Mouse (Mus musculus) right cerebral cortex, adult 2 months (tissue): Measurements from ENCODE around the gene Ppp1r1b.

Source experiments
- DNase-seq, 2 experiments: peaks; one replicate each; pipeline ENCODE4 v3.0.0; 2021 to 2022; ENCODE audit warnings: low spot score in 2 of 2

Gene Ppp1r1b

DNA sequence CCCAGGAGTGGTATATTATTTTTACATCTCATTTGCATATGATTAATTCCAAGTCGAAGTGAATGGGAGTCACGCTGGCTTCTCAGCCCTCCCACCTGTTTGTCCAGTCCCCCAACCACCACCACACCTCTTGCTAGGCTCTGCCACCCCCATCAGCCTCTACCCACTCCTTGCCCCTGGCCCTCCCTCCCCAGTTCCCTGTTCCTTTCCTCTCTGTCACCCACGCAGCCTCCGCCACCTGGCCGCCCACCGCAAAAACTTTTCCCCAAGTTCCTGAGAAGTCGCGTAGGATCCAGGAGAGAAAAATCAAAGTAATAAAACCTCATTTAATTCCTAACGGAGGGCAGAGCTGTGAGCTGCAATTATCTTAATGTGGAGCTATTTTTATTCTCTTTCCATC is 2.0 kb upstream of the Ppp1r1b start:
- DNase-seq = peak; percentile 56 to 74

DNA sequence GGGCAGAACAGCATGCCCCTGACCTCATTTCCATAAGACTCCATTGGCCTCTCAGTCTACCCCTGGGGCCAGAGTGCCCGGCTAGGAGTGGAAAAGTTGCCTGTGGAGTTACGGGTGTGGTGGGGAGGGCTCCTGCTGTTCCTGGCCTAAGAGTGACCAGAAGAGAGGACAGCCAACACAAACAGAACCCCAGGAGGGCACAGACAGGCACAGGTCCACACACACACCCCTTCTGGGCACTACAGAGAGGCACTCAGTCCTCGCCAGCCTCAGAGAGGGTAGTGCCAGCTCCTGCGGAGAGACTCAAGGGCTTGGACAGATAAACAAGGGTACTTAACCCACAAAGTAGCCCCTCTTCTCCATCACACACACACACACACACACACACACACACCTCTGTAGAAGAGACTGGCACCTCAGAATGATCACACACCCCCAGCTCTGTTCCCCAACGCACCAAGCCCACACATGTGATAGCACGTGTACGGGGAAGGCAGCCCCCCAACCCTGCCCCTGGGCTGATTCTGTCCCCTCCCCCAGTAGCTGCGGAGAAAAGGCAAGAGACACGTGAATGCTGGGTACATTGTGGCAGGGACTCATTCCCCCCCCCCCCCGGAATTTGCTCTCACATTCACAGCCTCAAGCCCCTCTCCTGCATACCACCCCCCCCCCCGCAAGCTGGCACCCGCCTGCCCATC is 670 bp upstream of the Ppp1r1b start:
- DNase-seq = no peak

DNA sequence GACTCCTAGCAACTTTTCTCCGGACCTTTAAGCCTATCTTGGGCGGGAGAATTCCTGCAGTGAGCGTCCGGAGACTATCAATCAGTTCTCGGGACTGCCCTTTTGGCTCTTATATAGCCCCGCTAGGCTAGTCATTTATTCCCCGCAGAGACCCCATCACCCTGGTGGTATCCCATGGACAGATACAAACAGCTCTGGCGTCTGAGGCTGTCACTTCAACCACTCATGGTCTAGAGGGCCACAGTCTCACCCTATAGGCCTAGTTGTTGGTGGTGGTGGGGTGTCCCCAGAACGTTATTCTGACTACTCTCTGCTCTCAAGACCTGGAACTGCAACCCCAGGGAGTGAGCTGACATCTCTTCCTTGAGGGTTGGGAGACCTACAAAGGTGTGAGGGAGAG is 1.1 kb downstream of the Ppp1r1b start:
- no peak for DNase-seq

DNA sequence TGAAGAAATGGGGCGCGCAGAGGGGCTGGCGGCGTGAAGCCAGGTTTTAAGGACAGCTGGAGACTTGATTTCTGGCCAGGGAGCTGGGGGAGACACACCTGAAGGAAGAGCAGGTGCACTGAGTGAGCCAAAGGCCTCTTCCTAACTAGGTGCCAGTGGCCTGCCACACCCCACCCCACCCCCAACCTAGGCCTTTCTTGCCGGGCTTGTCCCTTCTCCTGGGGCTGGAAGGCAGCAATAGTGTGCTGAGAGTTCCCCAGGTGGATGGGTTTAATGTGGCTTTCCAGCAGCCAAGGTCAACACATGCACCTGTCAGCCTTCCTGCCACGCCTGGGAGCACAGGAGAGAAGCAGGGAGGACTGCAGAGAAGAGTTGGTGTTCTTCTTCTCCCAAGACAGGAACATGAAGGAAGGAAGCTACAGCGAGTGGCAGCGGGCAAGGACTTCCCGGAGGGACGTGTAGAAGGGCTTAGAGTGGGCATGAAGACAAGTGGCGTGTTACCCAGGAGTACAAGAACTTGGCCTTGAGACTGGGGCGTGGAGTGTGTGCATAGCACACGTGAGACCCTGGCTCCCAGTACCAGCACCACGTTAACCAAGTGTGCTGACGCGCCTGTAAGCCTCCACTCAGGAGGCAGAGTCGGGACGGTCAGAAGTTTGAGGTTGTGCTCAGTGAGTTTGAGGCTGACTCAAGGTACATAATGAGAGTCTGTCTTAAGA is 4.2 kb downstream of the Ppp1r1b start:
- no peak for DNase-seq

DNA sequence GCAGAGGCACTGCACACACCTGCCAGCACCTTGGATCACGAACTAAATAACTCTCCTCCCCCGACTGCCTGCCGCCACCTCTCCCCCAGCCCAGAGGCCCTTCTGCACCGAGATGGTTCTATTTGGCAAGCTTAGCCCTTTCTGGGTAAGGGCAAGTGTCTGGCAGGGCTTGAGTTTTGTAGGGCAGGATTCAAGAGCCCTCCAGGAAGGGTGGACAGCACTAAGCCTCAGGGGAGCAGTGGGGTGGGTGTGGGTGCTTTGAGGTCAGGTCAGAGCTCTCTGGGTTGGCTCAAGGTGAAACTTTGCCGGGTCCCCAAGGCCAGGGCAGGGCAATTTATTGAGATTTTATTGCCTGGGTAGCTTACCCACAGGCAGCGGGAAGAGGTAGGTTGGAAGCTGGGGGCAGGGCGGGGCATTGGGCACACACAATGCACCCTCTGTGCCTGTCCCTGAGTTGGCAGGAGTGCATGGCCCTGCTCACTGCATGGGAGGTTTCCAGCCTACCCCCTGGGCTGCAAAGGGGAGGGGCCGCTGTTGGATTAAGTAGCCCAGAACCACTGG is 5.5 kb downstream of the Ppp1r1b start:
- DNase-seq = peak in 1 of 2 experiments; percentile 53

DNA sequence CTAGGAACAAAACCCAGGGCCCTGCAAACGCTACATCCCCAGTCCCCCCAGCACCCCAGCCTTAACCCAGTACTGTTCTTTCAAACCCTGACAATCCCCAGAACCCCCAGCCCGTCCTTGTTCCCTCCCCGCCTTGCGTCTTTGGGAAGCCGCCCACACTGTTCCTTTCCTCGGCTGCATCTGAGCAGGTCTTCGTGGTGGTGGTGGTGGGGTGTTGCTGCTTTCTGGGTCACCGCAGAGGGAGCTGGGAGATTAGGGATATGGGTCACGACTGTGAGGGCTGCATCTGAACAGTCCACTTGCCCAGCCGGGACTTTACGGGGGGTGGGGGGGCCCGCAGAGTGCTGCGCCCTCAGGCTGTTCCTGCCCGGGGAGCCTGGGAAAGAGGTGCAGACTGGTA is 6.2 kb downstream of the Ppp1r1b start:
- peak; percentile 58 to 67 for DNase-seq

DNA sequence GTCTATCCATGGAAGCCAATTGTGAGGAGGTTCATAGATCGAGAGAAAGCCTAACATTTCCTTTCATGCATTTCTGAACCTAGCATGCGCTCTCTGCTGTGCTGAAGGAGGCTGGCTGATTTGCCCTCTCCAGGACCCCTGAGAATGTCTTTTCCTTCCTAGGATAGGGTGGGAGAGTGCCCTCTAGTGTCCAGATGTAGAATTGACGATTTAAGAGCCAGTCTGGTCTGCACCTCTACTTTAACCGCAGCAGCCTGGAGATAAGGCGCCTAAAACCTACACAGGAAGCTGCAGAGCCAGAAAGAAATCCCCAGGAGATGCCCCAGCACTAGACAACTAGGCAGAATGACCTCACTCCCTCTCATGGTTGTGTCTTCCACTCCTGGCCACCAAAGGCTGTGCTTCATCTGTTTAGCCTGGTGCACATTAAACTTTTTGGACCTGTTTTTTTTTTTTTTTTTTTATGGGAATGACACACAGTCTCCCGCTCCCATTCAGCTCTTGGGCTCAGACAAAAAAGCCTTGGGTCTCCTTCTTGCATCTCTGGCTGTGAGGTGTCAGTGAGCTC is 7.6 kb downstream of the Ppp1r1b start:
- DNase-seq = peak in 1 of 2 experiments; percentile 70

DNA sequence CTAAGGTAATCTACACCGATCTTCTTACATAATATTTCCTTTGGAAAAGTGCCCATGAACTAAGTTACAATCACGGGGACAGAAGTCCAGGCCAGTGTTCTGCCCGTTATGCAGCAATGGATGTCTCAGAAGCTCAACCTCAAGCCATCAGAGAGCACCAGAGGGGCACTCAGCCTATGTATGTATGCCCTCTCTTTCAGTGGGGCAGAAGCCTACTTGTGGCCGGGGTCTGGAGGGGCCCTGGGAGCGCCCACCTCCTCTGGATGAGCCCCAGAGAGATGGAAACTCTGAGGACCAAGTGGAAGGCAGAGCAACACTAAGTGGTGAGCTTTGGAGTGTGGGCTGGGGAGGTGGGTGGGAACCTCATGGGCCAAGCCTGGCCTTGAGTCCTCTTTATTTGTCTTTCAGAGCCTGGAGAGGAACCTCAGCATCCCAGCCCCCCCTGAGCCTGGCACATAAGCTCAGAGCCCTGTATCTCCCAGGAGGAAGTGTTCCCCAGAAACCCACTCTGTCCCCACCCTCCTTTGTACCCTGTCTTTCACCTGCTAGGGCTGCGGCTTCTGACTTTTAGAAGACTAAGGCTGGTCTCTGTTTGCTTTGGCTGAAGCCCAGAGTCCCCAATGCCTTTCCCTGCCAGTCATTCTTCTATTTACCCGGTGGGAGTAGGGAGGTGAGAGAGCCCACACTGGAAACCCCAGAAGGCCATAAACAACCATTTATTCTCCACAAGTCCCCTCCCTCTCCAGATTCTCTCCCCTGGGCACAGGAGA is 8.6 kb downstream of the Ppp1r1b start:
- DNase-seq = no peak

DNA sequence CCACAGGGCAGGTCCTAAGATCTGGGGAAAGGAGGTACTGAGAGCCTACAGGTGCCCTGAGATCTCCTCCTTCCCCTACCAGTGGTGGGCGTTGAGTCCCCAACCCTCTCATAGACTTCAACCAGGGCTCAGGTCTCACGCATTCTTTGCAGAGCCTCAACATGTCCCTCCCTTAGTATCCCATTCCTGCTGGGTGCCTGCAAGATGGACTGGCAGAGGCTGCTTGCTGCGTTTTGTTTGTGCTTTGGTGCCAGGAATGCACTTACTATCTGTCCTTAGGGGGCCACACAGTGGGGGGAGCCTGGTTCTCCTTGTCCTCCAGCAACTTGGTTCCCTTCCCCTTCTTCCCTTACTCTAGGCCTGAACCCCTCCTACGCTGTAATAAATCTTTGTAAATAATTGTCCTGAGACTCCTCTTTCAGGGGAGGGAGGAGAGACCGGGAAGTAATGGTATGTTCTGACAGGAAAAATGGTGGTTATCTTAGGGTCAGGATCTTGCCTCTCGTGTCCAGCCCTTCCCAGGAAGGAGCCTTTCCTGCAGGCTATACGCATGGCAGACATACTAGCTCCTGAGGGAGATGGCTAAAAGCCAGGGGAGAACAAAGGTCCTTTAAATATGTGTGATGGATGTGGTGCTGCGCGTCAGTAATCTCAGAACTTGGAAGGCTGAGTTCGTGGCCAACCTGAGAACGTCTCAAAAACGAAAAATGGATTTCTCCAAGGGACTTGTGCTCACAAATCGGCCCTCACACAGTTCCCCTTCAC is 9.4 kb downstream of the Ppp1r1b start:
- no peak for DNase-seq

DNA sequence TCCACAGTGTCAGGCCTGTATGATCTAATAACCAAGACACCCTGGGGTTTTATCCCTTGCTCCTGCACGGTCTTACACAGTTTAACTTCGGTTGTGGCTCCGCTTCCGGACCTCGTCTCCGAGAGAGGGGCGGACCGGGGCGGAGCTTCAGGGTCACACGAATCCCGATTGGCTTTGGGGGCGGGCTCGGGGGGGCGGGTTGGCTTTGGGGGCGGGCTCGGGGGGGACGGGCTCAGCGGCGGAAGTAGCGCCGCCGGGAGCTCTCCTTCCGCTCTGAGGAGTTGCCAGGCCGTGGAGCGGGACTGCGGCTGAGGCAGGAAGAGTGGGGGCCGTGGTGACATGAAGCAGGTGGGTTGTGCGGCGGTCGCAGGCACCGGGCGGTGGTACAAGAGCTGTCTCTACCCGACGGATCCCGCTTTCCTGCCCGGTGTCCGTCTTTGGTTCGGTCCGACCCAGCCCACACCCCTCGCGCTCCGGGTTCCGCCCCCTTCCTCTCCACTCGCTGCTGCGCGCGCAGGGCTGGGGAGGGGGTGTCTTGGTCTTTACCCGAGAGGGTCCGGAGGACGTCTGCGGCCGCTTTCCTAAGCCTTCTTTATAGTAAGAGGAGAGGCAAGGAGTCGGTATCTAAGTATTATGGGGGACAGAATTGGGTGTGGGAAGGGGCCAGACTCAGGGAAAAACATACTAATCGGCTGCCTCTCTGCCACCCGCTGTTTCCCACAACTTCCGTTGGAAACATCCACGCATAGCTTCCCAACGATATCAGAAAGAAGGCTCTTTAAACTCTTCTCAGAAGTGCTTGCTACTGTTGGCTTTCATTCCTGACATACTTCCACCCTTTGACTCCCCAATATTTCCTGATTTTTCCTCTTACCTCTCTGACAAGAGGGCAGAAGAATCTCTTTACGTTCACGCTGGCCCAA is 10.2 kb downstream of the Ppp1r1b start, which contains the start of gene Stard3:
TSS of gene Stard3 (plus strand) at position 208 of the 923 bp plus-strand sequence.
- peak; percentile 82 to 85 for DNase-seq

DNA sequence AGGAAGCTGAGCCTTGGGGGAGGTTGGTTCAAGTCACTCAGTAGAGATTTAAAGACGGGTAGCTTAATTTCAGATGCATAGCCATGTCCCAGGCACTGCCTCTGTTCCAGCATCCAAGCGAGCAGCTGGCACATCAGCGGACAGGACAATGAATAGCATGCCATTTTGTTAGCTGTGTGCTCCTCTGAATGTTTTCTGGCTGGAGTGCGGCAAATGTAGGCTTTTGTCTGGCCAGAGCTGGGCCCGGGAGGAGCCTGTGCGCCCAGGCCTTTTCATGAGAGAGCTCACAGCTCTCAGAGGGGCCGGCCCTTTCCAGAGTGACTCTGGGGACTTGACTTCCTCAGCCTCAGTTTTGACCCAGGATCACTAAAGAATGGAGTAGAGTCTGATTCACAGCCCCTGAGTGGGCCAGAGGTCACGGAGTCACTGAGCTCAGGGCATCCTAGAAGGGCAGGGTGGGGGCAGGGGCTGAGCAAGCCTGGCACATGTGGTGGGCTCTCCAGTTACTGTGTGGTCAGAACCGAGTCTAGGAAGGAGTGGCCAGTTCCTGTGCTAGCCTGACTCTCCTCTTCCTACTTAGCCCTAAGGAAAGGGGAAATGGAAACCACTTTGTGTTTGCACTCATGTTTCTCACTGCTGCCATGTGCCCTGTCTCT is 12.8 kb downstream of the Ppp1r1b start:
- no peak for DNase-seq

DNA sequence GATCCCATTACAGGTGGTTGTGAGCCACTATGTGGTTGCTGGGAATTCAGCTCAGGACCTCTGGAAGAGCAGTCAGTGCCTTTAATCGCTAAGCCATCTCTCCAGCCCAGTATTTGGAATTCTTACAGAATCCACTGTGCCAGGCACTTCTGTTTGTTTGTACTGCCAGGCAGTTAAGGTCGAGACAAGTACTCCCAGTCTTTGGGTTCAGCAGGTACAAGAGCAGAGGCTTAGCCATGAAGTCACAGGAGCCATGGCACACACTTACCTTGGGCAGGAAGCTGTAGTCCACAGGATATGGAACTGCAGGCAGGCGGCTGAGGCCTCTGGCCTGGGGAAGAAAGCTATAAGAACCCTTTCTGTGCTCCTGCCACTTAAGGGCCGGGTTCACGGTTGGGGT is 15.6 kb downstream of the Ppp1r1b start:
- no peak for DNase-seq

DNA sequence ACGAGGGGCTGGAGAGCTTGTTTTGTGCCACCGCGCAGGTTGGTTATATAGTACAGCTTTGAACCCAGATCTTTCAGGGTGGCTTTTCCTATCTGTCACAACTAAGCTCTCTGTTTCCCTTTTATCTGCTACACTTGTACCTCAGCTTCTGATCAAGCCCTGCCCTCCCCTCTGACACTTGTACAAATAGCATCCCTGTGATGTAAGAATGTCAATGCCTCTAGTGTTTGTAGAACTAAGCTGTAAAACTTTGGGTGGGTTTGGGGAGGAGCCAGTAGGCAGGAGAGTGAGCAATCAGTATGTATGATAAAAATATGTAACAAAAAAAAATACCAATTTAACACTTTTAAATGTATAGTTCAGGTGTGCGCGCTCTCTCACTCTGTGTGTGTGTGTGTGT is 16.2 kb downstream of the Ppp1r1b start:
- DNase-seq = no peak

DNA sequence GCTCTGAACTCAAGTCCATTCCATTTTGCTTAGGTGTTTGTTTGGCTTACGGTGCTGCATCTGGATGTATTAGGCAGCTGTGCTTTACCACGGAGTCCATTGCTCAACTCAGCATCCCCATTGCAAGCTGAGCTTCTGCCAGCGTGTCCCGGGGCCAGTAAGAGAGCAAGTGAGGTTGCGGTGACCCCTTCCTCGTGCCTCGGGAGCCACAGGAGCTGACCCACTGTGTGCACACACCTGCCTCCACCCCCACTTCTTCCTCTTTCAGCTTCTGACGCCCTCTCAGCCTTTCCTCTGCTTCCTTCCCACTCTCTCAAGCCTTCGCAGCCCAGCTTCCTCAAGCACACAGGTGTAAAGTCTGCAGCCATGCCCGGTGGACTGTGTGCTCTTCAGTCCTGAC is 18.1 kb downstream of the Ppp1r1b start:
- DNase-seq = no peak

DNA sequence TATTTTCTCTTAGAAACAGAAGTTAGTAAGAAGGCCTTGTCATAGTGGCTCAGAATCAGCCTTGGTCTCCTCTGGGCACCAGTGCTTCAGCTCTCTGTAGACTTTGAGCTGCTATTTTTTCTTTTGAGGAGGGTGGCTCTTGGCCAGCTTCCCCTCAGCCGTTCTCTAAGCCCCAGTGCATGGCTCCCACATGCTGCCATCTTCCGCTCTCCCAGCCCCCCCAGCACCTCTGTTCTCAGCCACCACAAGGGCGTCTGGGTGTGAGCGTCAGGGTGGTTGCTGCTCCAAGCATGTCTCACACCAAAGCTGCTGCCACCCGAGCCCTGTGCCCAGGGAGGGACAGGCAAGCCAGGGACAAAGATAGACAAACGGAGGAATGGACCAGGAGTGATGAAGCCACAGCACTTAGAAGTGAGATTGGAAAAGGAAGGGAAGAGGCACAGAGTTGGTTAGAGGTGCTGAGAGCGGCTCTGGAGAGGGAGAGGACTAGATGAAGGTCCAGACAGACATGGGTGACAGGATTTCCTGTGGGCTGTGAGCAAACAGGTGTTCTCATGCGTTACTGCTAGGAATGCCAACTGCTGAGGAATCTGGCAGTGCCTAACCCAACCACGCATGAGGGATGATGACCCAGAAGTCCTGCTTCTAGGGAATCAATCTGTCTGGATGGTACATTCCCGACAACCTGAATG is 19.1 kb downstream of the Ppp1r1b start:
- peak in 1 of 2 experiments; percentile 55 for DNase-seq

DNA sequence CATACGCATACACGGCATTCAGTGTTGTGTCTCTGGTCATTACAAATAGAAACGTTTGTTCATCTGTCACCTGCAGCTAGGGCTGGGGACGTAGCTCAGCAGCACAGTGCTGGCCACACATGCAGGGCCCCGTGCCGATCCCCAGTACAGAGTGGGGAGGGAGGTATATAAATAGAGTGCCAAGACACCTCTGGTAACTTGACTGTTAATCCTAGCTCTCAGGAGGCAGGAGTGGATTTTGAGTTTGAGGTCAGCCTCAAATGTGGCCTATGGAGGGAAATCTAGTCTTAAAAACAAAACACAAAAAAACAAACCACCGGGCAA is 19.6 kb downstream of the Ppp1r1b start:
- DNase-seq = no peak

DNA sequence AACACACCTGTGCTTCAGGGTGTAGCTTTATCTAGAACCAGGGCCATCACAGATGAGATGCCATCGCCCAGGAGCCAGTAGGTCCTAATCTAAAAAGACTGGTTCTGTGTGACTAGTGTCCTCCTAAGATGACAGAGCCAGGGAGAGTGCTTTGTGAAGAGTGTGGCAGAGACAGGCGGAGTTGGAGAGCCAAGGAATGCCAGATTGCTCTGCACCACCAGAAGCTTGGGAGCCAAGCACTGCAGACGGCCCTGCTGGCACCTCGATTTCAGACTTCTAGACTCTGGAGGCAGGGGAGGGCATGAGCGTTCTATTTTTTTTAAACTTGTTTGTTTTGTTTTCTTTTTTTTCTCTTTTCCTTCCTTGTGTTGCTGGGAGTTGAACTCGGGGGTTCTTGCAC is 21.1 kb downstream of the Ppp1r1b start:
- DNase-seq = no peak

DNA sequence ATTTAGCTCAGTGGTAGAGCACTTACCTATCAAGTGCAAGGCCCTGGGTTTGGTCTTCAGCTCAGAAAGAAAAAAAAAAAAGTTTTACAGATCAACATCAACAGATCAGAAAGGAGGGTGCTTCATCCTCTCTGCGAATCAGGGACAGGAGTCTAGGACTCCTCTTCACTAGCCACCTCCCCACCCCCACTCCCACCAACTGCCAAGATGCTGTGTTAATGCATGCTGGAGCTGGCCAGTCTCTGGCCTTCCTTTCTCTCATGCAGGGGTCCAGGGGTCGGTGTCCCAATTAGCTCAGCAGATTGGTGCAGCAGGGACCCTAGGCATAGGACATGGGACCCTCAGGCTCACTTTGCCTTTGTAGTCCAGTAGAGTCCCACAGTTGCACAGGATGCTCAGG is 22.4 kb downstream of the Ppp1r1b start:
- DNase-seq = no peak
